Mouse (Mus musculus) testis, adult 2 months (tissue): ENCODE measurements at regions not wholly inside any gene's neighbourhood (a gene's known extent, or its start where the extent isn't known, plus 50 kb on each side); places are given as distances from the start of the nearest gene placed in this dataset.

Source experiments
- CTCF ChIP-seq: fragments of 200-500 bp; IDR thresholded peaks from 2 replicates; pipeline ENCODE4 v1.5.1; 2012; ENCODE audit warnings: low read depth, mild to moderate bottlenecking, inconsistent platforms, low read length, moderate library complexity; ENCODE audit not compliant: control insufficient read depth, insufficient read depth, insufficient replicate concordance
- POLR2A ChIP-seq: fragments of 200-500 bp; IDR thresholded peaks from 2 replicates; pipeline ENCODE4 v1.6.1; 2012; ENCODE audit warnings: low read depth, mild to moderate bottlenecking, inconsistent platforms, low read length, moderate library complexity; ENCODE audit not compliant: control insufficient read depth

GRCm38 (mm10) chr14:105612794-105613193 lies 283.8 kb downstream of the Spry2 start:
- no peak for TF ChIP-seq CTCF
- no peak for TF ChIP-seq POLR2A
